11 mouse cellular contexts compared by ENCODE assay signal in the genomic region with DNA sequence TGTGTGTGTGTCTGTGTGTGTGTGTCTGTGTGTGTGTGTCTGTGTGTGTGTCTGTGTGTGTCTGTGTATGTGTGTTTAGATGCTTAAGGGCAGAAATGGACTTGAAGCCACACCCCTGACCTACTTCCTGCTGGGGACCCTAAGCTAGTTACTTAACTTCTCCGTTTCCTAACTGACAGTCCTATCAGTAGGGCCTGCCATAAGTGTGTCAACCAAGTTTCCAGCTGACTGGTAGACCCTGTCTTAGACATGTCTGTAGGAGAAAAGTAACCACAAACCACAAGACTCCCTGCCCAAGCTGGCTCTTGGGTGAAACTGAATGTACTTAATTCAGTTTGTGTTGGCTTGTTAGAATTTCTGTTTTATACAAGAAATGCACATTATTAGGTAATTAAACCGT. TPM values are rescaled to one million over a fixed set of nuclear protein-coding genes. Genes with fewer than 3 reads are reported as not detected.
DNase-seq lines count a peak whose midpoint lies in the region; ATAC-seq lines count a peak whose summit lies in the region.
"Had no signal": no experiment of that assay in that cellular context is flagged by ENCODE, and none has a peak within 500 bp of the region (broad histone marks: within the 10 kb centered on the region; RNA-seq: fewer than 3 reads in every experiment).

No protein-coding gene starts in this region.

- H3K27me3 ChIP-seq in forebrain, embryonic 11.5 days (ENCODE audit: control insufficient read depth, insufficient read depth, low read length) = no peaks in the 10 kb centered on the region
- H3K27me3 ChIP-seq in forebrain, embryonic 10.5 days (ENCODE audit: poor library complexity, severe bottlenecking) = no peaks in the 10 kb centered on the region

- no peak overlapping the region for H3K4me3 ChIP-seq in forebrain, embryonic 11.5 days (ENCODE audit: low read depth, low read length)
- H3K4me3 ChIP-seq in forebrain, embryonic 10.5 days = no peak overlapping the region

- ATAC-seq in forebrain, embryonic 11.5 days (replicated peaks; ENCODE audit: low FRiP score) = no peak
- ATAC-seq in CD4-positive, CD25-positive, alpha-beta regulatory T cell, adult 4 months = peak; percentile 65
- ATAC-seq: forebrain, postnatal 0 days had no signal

- H3K27ac ChIP-seq in forebrain, embryonic 11.5 days (ENCODE audit: low read depth, low read length) = no peak overlapping the region
- H3K27ac ChIP-seq in forebrain, embryonic 10.5 days = no peak overlapping the region

- no peak overlapping the region for H3K9ac ChIP-seq in forebrain, embryonic 11.5 days (ENCODE audit: low read length)
- H3K9ac ChIP-seq: forebrain, postnatal 0 days had no signal

- DNase-seq in forebrain, embryonic 11.5 days (ENCODE audit: low spot score) = peak; percentile 10
- DNase-seq in forebrain, embryonic 10.5 days (ENCODE audit: extremely low spot score, low spot score) = no peak
- DNase-seq in induced T-regulatory cell, adult 2 months (ENCODE audit: low read depth) = peak; percentile 54
- peak; percentile 7 for DNase-seq in skeletal muscle tissue, adult 2 months (ENCODE audit: low read depth, low spot score)
- DNase-seq in right cerebral cortex, postnatal 10 days (ENCODE audit: low spot score in 2 of 2) = no peak
- DNase-seq in adrenal gland, postnatal 4 days (ENCODE audit: low spot score in 2 of 2) = no peak
- DNase-seq in urinary bladder, postnatal 25 days (ENCODE audit: low spot score) = no peak
- DNase-seq: forebrain, postnatal 0 days had no signal

- no peaks in the 10 kb centered on the region for H3K36me3 ChIP-seq in forebrain, embryonic 11.5 days (ENCODE audit: control insufficient read depth, insufficient read depth, low read length)
- H3K36me3 ChIP-seq in forebrain, embryonic 10.5 days (replicated peaks) = no peaks in the 10 kb centered on the region

- WGBS in forebrain, embryonic 11.5 days = 69% methylated on average over 2 of the region's 2 CpGs
- 70% methylated on average over 2 of the region's 2 CpGs for WGBS in forebrain, embryonic 10.5 days

- no peak overlapping the region for H3K4me2 ChIP-seq in forebrain, embryonic 11.5 days (ENCODE audit: low read depth, low read length, severe bottlenecking)

- no peaks in the 10 kb centered on the region; the same call in 1 of the 2 replicates for H3K4me1 ChIP-seq in forebrain, embryonic 11.5 days (replicated peaks; ENCODE audit: control insufficient read depth, insufficient read depth, low read length)
- H3K4me1 ChIP-seq in forebrain, embryonic 10.5 days = peaks cover 33% of the 10 kb centered on the region

- H3K9me3 ChIP-seq in forebrain, embryonic 11.5 days (ENCODE audit: control insufficient read depth, low read length) = no peaks in the 10 kb centered on the region
- no peaks in the 10 kb centered on the region for H3K9me3 ChIP-seq in forebrain, embryonic 10.5 days

RNA-seq across cellular contexts. Expression of gene Slc22a8, which starts 1.1 kb away (rescaled TPM):
- polyA plus RNA-seq in forebrain, embryonic 11.5 days (2014; fragmentation: Nextera tagmentation; extraction: Ambion mirVana) = 0.16 and 0.41 TPM in 2 replicates
- 0.06 TPM in 1 of 2 replicates, not detected in the other for polyA plus RNA-seq in forebrain, embryonic 10.5 days (2016; fragmentation: Nextera tagmentation; extraction: Ambion mirVana)
- under 1 TPM in 1 of 2 experiments, not detected in 1; 0.12 TPM for polyA plus RNA-seq in CD4-positive, CD25-positive, alpha-beta regulatory T cell, adult 4 months (2017; shearing (Covaris generic))
- 10 to 100 TPM in 1 of 2 experiments, under 1 TPM in 1; 0.87 to 12.2 TPM for total RNA-seq in adrenal gland, postnatal 4 days (2021)
- polyA plus RNA-seq: neural tube, embryonic 11.5 days had no signal

RNA-seq across cellular contexts. Expression of gene Slc22a6, which starts 25.7 kb away (rescaled TPM):
- 0.13 and 0.36 TPM in 2 replicates for polyA plus RNA-seq in forebrain, embryonic 11.5 days (2014; fragmentation: Nextera tagmentation; extraction: Ambion mirVana)
- 0.06 TPM in 1 of 2 replicates, not detected in the other for polyA plus RNA-seq in forebrain, embryonic 10.5 days (2016; fragmentation: Nextera tagmentation; extraction: Ambion mirVana)
- not detected for polyA plus RNA-seq in CD4-positive, CD25-positive, alpha-beta regulatory T cell, adult 4 months (2017; shearing (Covaris generic))
- 1 to 10 TPM in 1 of 2 experiments, under 1 TPM in 1; 0.20 to 7.5 TPM for total RNA-seq in adrenal gland, postnatal 4 days (2021)
- total RNA-seq: heart, adult 8-10 months had no signal

Comparison
In these comparisons a context has a peak if more than half of its experiments do, and no peak if none do; other contexts are left out.
1. DNase-seq: peak in forebrain, embryonic 11.5 days (single experiment), induced T-regulatory cell, adult 2 months (single experiment) and skeletal muscle tissue, adult 2 months (single experiment); none in forebrain, embryonic 10.5 days (single experiment), right cerebral cortex, postnatal 10 days (0 of 2), adrenal gland, postnatal 4 days (0 of 2) and urinary bladder, postnatal 25 days (single experiment).